Mouse (Mus musculus) layer of hippocampus, adult 8-10 months (tissue): Measurements from ENCODE around the gene Mkrn3. TPM values are rescaled to one million over a fixed set of nuclear protein-coding genes. Genes with fewer than 3 reads are reported as not detected.

Experiments used
- DNase-seq, 2 experiments: peaks; one replicate each; pipeline ENCODE4 v3.0.0; 2022; ENCODE audit warnings: low spot score in 2 of 2
- total RNA-seq, 4 experiments: library from RNA; stranded (reverse); gene quantifications; 2 replicates each; pipeline ENCODE4 v1.2.4; 2022

The Mkrn3 gene
- under 1 TPM; 0.29 to 0.82 (median 0.74) TPM for total RNA-seq

GRCm38 (mm10) chr7:62419493-62420360 is at the start of gene Mkrn3:
Gene Mkrn3 (minus strand): TSS chr7:62420139.
- DNase-seq = peak in 1 of 2 experiments; percentile 45

GRCm38 (mm10) chr7:62463878-62464755 is 44.2 kb upstream of the Mkrn3 start, which contains the start of gene Peg12:
Gene Peg12 (minus strand): TSS chr7:62464510.
- peak in 1 of 2 experiments; percentile 2 for DNase-seq

- no peak for DNase-seq
Observed at GRCm38 (mm10) chr7:62463007-62463877, 43.3 kb upstream of the Mkrn3 start.

GRCm38 (mm10) chr7:62462229-62463006 is 42.5 kb upstream of the Mkrn3 start:
- DNase-seq = no peak

- DNase-seq = no peak
Observed at GRCm38 (mm10) chr7:62452353-62452752, 32.4 kb upstream of the Mkrn3 start.

GRCm38 (mm10) chr7:62445431-62446165 is 25.7 kb upstream of the Mkrn3 start:
- DNase-seq = no peak

- DNase-seq = no peak
Observed at GRCm38 (mm10) chr7:62436394-62436793, 16.5 kb upstream of the Mkrn3 start.

GRCm38 (mm10) chr7:62433243-62433642 is 13.3 kb upstream of the Mkrn3 start:
- DNase-seq = no peak

GRCm38 (mm10) chr7:62428337-62428736 is 8.4 kb upstream of the Mkrn3 start:
- no peak for DNase-seq

GRCm38 (mm10) chr7:62423210-62423609 is 3.3 kb upstream of the Mkrn3 start:
- DNase-seq = no peak

GRCm38 (mm10) chr7:62420566-62420965 is 627 bp upstream of the Mkrn3 start:
- no peak for DNase-seq

- DNase-seq = no peak
Observed at GRCm38 (mm10) chr7:62419105-62419492, 840 bp downstream of the Mkrn3 start.

- no peak for DNase-seq
Observed at GRCm38 (mm10) chr7:62418346-62418745, 1.6 kb downstream of the Mkrn3 start.

GRCm38 (mm10) chr7:62416173-62416572 is 3.8 kb downstream of the Mkrn3 start:
- DNase-seq = no peak

GRCm38 (mm10) chr7:62415222-62415621 is 4.7 kb downstream of the Mkrn3 start:
- DNase-seq = no peak

- DNase-seq = no peak
Observed at GRCm38 (mm10) chr7:62407803-62408202, 12.1 kb downstream of the Mkrn3 start.

- no peak for DNase-seq
Observed at GRCm38 (mm10) chr7:62406573-62407050, 13.3 kb downstream of the Mkrn3 start.

- DNase-seq = no peak
Observed at GRCm38 (mm10) chr7:62392202-62392601, 27.7 kb downstream of the Mkrn3 start.

GRCm38 (mm10) chr7:62388291-62388690 is 31.6 kb downstream of the Mkrn3 start:
- no peak for DNase-seq
